Mouse (Mus musculus): Measurements from ENCODE around the gene Zgrf1. TPM values are rescaled to one million over a fixed set of nuclear protein-coding genes. Genes with fewer than 3 reads are reported as not detected.

Gene Zgrf1
- polyA plus RNA-seq (2015; fragmentation: Nextera tagmentation; extraction: Ambion mirVana), result 4.2 and 4.5 TPM in 2 replicates

GRCm38 (mm10) chr3:127552973-127553719 lies at the start of gene Zgrf1, which contains the start of gene Larp7:
Zgrf1 (plus strand) TSS chr3:127553489.
Larp7 (minus strand) TSS chr3:127553349.
- Histone ChIP-seq H3K27me3 (no peaks in the 10 kb centered on the region), H3K9me3 (no peaks in the 10 kb centered on the region), H3K27ac (replicated peaks) (peak within 1 kb of the TSS; percentile 97), H3K36me3 (no peaks in the 10 kb centered on the region), H3K4me2 (peak within 1 kb of the TSS; percentile 76), H3K4me1 (replicated peaks) (peaks cover 17% of the 10 kb centered on the region), H3K9ac (peak within 1 kb of the TSS; percentile 73), H3K4me3 (peak within 1 kb of the TSS; percentile 76)
- WGBS, result under 1% methylated on average over 73 of the region's 73 CpGs
- peak; percentile 99 for ATAC-seq (ENCODE audit: low FRiP score, low read depth)

GRCm38 (mm10) chr3:127507878-127508783 lies 45.2 kb upstream of the Zgrf1 start:
- Histone ChIP-seq H3K4me2 (no peak overlapping the region), H3K9ac (no peak overlapping the region), H3K27ac (replicated peaks) (no peak overlapping the region), H3K9me3 (no peaks in the 10 kb centered on the region), H3K36me3 (no peaks in the 10 kb centered on the region), H3K4me3 (no peak overlapping the region), H3K4me1 (replicated peaks) (no peaks in the 10 kb centered on the region), H3K27me3 (no peaks in the 10 kb centered on the region)
- ATAC-seq (ENCODE audit: low FRiP score, low read depth), result no peak
- WGBS, result 72% methylated on average over 15 of the region's 15 CpGs

- H3K9me3 ChIP-seq, result no peaks in the 10 kb centered on the region
- WGBS, result 84% methylated on average over 12 of the region's 12 CpGs
- H3K4me3 ChIP-seq, result no peak overlapping the region
- no peaks in the 10 kb centered on the region for H3K36me3 ChIP-seq
- no peaks in the 10 kb centered on the region for H3K4me1 ChIP-seq (replicated peaks)
- ATAC-seq (ENCODE audit: low FRiP score, low read depth), result no peak
- H3K4me2 ChIP-seq, result no peak overlapping the region
- H3K27me3 ChIP-seq, result no peaks in the 10 kb centered on the region
- no peak overlapping the region for H3K9ac ChIP-seq
- no peak overlapping the region for H3K27ac ChIP-seq (replicated peaks)
These were observed 41.2 kb upstream of the Zgrf1 start for GRCm38 (mm10) chr3:127511786-127512746.

GRCm38 (mm10) chr3:127512794-127513335 lies 40.4 kb upstream of the Zgrf1 start:
- ATAC-seq (ENCODE audit: low FRiP score, low read depth), result no peak
- Histone ChIP-seq H3K4me1 (replicated peaks) (no peaks in the 10 kb centered on the region), H3K4me2 (no peak overlapping the region), H3K9me3 (no peaks in the 10 kb centered on the region), H3K9ac (no peak overlapping the region), H3K36me3 (no peaks in the 10 kb centered on the region), H3K27ac (replicated peaks) (no peak overlapping the region), H3K4me3 (no peak overlapping the region), H3K27me3 (no peaks in the 10 kb centered on the region)
- 71% methylated on average over 15 of the region's 15 CpGs for WGBS

- 82% methylated on average over 2 of the region's 2 CpGs for WGBS
These were observed 39.6 kb upstream of the Zgrf1 start for GRCm38 (mm10) chr3:127513699-127514098.

GRCm38 (mm10) chr3:127515251-127515650 lies 38.0 kb upstream of the Zgrf1 start:
- WGBS, result 88% methylated on average over 1 of the region's 1 CpGs

More at GRCm38 (mm10) chr3:127513699-127514098, 39.6 kb upstream of the Zgrf1 start:
- H3K27ac ChIP-seq (replicated peaks), result no peak overlapping the region
- H3K4me1 ChIP-seq (replicated peaks), result no peaks in the 10 kb centered on the region
- no peak for ATAC-seq (ENCODE audit: low FRiP score, low read depth)
- H3K36me3 ChIP-seq, result no peaks in the 10 kb centered on the region
- H3K9ac ChIP-seq, result no peak overlapping the region
- no peak overlapping the region for H3K4me2 ChIP-seq
- no peak overlapping the region for H3K4me3 ChIP-seq
- no peaks in the 10 kb centered on the region for H3K27me3 ChIP-seq
- no peaks in the 10 kb centered on the region for H3K9me3 ChIP-seq

GRCm38 (mm10) chr3:127520300-127520699 lies 33.0 kb upstream of the Zgrf1 start:
- no peak overlapping the region for H3K27ac ChIP-seq (replicated peaks)
- no peak for ATAC-seq (ENCODE audit: low FRiP score, low read depth)
- no peak overlapping the region for H3K4me2 ChIP-seq
- H3K36me3 ChIP-seq, result no peaks in the 10 kb centered on the region
- no peaks in the 10 kb centered on the region for H3K4me1 ChIP-seq (replicated peaks)
- WGBS, result 85% methylated on average over 6 of the region's 6 CpGs
- no peak overlapping the region for H3K9ac ChIP-seq
- no peaks in the 10 kb centered on the region for H3K27me3 ChIP-seq
- H3K9me3 ChIP-seq, result no peaks in the 10 kb centered on the region
- H3K4me3 ChIP-seq, result no peak overlapping the region

More at GRCm38 (mm10) chr3:127515251-127515650, 38.0 kb upstream of the Zgrf1 start:
- no peak overlapping the region for H3K9ac ChIP-seq
- no peaks in the 10 kb centered on the region for H3K9me3 ChIP-seq
- no peak overlapping the region for H3K4me2 ChIP-seq
- no peaks in the 10 kb centered on the region for H3K4me1 ChIP-seq (replicated peaks)
- no peak overlapping the region for H3K4me3 ChIP-seq
- ATAC-seq (ENCODE audit: low FRiP score, low read depth), result no peak
- no peaks in the 10 kb centered on the region for H3K27me3 ChIP-seq
- no peaks in the 10 kb centered on the region for H3K36me3 ChIP-seq
- H3K27ac ChIP-seq (replicated peaks), result no peak overlapping the region

GRCm38 (mm10) chr3:127521156-127521555 lies 32.1 kb upstream of the Zgrf1 start:
- ATAC-seq (ENCODE audit: low FRiP score, low read depth), result no peak
- Histone ChIP-seq H3K4me2 (no peak overlapping the region), H3K27ac (replicated peaks) (no peak overlapping the region), H3K36me3 (no peaks in the 10 kb centered on the region), H3K9ac (no peak overlapping the region), H3K27me3 (no peaks in the 10 kb centered on the region), H3K4me3 (no peak overlapping the region), H3K9me3 (no peaks in the 10 kb centered on the region), H3K4me1 (replicated peaks) (no peaks in the 10 kb centered on the region)
- WGBS, result 79% methylated on average over 10 of the region's 10 CpGs

- no peaks in the 10 kb centered on the region for H3K27me3 ChIP-seq
- no peaks in the 10 kb centered on the region for H3K36me3 ChIP-seq
- no peak overlapping the region for H3K27ac ChIP-seq (replicated peaks)
- no peak overlapping the region for H3K4me3 ChIP-seq
- no peak for ATAC-seq (ENCODE audit: low FRiP score, low read depth)
- no peak overlapping the region for H3K9ac ChIP-seq
- H3K4me2 ChIP-seq, result no peak overlapping the region
- no peaks in the 10 kb centered on the region for H3K4me1 ChIP-seq (replicated peaks)
- no peaks in the 10 kb centered on the region for H3K9me3 ChIP-seq
- WGBS, result 84% methylated on average over 8 of the region's 8 CpGs
These were observed 28.0 kb upstream of the Zgrf1 start for GRCm38 (mm10) chr3:127525188-127525819.

GRCm38 (mm10) chr3:127527465-127528034 lies 25.7 kb upstream of the Zgrf1 start:
- H3K36me3 ChIP-seq, result no peaks in the 10 kb centered on the region
- no peak overlapping the region for H3K9ac ChIP-seq
- WGBS, result 70% methylated on average over 5 of the region's 5 CpGs
- no peaks in the 10 kb centered on the region for H3K9me3 ChIP-seq
- H3K4me3 ChIP-seq, result no peak overlapping the region
- no peak overlapping the region for H3K27ac ChIP-seq (replicated peaks)
- no peaks in the 10 kb centered on the region for H3K4me1 ChIP-seq (replicated peaks)
- no peak overlapping the region for H3K4me2 ChIP-seq
- no peak for ATAC-seq (ENCODE audit: low FRiP score, low read depth)
- no peaks in the 10 kb centered on the region for H3K27me3 ChIP-seq

Measured in hindbrain, embryonic 15.5 days (tissue).